Mouse (Mus musculus) inflammation-experienced regulatory T-cells, adult 6 months (primary cell): ENCODE measurements around the gene Gm21820. TPM values are rescaled to one million over a fixed set of nuclear protein-coding genes. Genes with fewer than 3 reads are reported as not detected.
"Not testable (repeated sequence)": the region's sequence is repeated elsewhere in the genome, so short reads cannot be mapped to it uniquely, and the experiment has no call there.

Experiments used
- ATAC-seq: one replicate; pipeline ENCODE4 v1.8.0; 2017
- polyA plus RNA-seq, 3 experiments: library from polyadenylated mRNA; unstranded; fragments of 100-300 nt; shearing (Covaris generic); gene quantifications; one replicate each; pipeline ENCODE4 v1.2.1; 2017

The Gm21820 gene
- not detected for polyA plus RNA-seq

GRCm38 (mm10) chrY:5249341-5249740 lies at the start of gene Gm21820:
Gm21820 (minus strand) TSS chrY:5249441.
- not testable (repeated sequence) for ATAC-seq

Other genes starting within 250 kb of the Gm21820 start
- gene Gm20918, start 205.5 kb downstream of the Gm21820 start, polyA plus RNA-seq = not detected